Mouse (Mus musculus): ENCODE measurements around the gene Nop56.

- TF ChIP-seq CTCF (IDR thresholded peaks at IDR 0.05; ENCODE audit: control insufficient read depth, insufficient read depth, low read length) (no peak), POLR2A (IDR thresholded peaks at IDR 0.05; ENCODE audit: borderline replicate concordance, control insufficient read depth, low read depth, low read length) (no peak)
Measured at GRCm38 (mm10) chr2:130297580-130297979, 23.4 kb downstream of the Nop56 start.

Data from bone marrow, adult 2 months (tissue).